Mouse (Mus musculus) leukemia stem cell, adult 10-12 weeks (primary cell): ENCODE data around the gene Chaf1b. TPM values are rescaled to one million over a fixed set of nuclear protein-coding genes. Genes with fewer than 3 reads are reported as not detected.

Experiments
- polyA plus RNA-seq: library from polyadenylated mRNA; stranded (reverse); fragments of >175 nt; gene quantifications from 2 replicates; pipeline ENCODE4 v1.2.3, GENCODE M21; 2012; ENCODE audit warnings: low replicate concordance

Chaf1b gene
- 56.7 and 87.1 TPM in 2 replicates for polyA plus RNA-seq

DNA sequence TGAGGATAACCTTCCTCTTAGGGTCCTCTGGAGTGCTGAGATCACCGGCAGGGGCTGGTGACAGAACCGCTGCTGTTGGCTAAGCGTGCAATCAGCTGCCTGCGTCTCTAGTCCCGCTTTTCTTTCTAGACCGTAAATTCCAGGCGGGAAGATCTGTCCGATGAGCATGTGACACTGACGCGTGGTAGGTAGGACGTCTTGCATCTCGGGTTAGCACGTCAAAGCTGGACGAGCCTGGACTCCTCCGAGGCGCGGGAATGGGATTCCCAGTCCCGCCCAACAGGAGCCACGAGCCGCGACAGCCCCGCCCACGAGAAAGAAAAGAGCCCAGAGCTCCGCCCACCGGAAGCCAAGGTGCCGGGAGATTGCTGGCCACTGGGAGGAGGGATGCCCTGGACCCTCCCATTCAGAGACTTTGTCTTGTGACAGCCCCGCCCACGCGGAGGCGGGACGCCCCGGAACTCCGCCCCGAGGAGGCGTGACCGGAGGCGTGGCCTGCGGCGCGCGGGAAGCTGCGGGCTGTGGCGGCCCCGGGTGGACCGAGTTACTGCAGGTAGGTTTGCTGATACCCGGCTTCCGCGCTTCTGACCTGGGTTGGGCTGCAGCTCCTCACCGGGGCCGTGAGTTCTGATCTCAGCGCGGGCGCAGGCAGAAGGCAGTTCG, at the start of gene Chaf1b:
Chaf1b (plus strand) TSS at position 479 of the 663 bp plus-strand sequence.

Other genes with a start within 250 kb of the Chaf1b start
- gene Cbr3, start 200.7 kb upstream of the Chaf1b start, polyA plus RNA-seq: 1.8 and 2.3 TPM in 2 replicates
- gene Dop1b, start 172.0 kb upstream of the Chaf1b start, polyA plus RNA-seq: 16.3 and 28.3 TPM in 2 replicates
- gene Morc3, start 51.8 kb upstream of the Chaf1b start, polyA plus RNA-seq: 8.2 and 36.4 TPM in 2 replicates
- gene Cldn14, start 124.9 kb downstream of the Chaf1b start, polyA plus RNA-seq: not detected in 2 replicates
- gene Sim2, start 201.0 kb downstream of the Chaf1b start, polyA plus RNA-seq: not detected in 2 replicates